Mouse (Mus musculus) gastrocnemius, adult 2 months (tissue): Measurements from ENCODE around the gene Elmsan1. TPM values are rescaled to one million over a fixed set of nuclear protein-coding genes. Genes with fewer than 3 reads are reported as not detected.
"Not testable (repeated sequence)": the region's sequence is repeated elsewhere in the genome, so short reads cannot be mapped to it uniquely, and the experiment has no call there.

Experiments
- DNase-seq: peaks from one replicate; pipeline ENCODE4 v3.0.0; 2022
- H3K27ac ChIP-seq: fragments of 200-600 bp; 2 replicates; pipeline ENCODE4 v1.8.1; 2022; ENCODE audit warnings: mild to moderate bottlenecking
- H3K4me3 ChIP-seq: fragments of 200-600 bp; 2 replicates; pipeline ENCODE4 v1.8.1; 2022; ENCODE audit warnings: mild to moderate bottlenecking, moderate library complexity
- CTCF ChIP-seq: fragments of 200-600 bp; IDR thresholded peaks from 2 replicates; pipeline ENCODE4 v1.8.1; 2022; ENCODE audit warnings: antibody characterized with exemption, mild to moderate bottlenecking, moderate library complexity
- intact Hi-C: fragments of 180-260 bp; cut with DNase I; formaldehyde crosslinking; loops from one replicate; pipeline ENCODE4 v1.15.1; 2025
- long read RNA-seq, 2 experiments: library from polyadenylated mRNA; stranded (forward); transcript quantifications; one replicate each; pipeline ENCODE4 v2.0.0; 2021
- total RNA-seq, 2 experiments: library from RNA; stranded (reverse); gene quantifications; 2 replicates each; pipeline ENCODE4 v1.2.3; 2021

The Elmsan1 gene
- 10 to 100 TPM; 10.2 to 11.9 TPM for total RNA-seq
- long read RNA-seq, experiment 1, partial matches to known transcripts: 3 of 4 reads
- long read RNA-seq, experiment 1, other reads (novel, unspliced or antisense): 1 of 4 reads
- long read RNA-seq, experiment 2, partial matches to known transcripts: 3 of 4 reads
- long read RNA-seq, experiment 2, other reads (novel, unspliced or antisense): 1 of 4 reads

- Histone ChIP-seq H3K27ac (peak within 1 kb of the TSS; percentile 94), H3K4me3 (peak within 1 kb of the TSS; percentile 92)
- intact Hi-C loops: loop anchor here (2.0 to 5.0 kb wide), 2 partner anchors 24 to 41 kb away; no protein-coding TSS in a partner anchor
- no peak for TF ChIP-seq CTCF
- DNase-seq: peak; percentile 91
These were observed at the start of gene Elmsan1 for GRCm38 (mm10) chr12:84218289-84219120. TSS of gene Elmsan1 (minus strand) at chr12:84218881.

DNA sequence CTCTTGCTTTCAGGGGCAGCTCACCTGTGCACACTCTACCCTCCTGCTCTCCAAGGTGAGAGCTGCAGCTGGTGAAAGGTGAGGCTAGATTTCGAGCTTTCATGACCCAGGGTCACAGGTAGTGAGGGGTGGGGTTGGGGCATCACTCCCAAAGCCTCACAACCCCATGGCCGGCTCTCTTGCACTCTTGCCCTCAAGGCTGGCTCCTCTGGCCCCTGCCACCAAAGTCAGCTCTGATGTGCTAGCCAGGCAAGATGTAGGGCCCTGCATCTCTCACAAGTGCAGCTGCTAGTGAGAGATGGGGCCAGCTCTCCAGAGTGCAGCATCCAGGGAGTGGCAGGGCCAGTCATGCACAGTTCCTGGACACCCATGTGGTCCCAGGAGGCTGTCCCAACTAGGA is 48.6 kb upstream of the Elmsan1 start:
- intact Hi-C loops: no loop called here
- no peak for DNase-seq
- TF ChIP-seq CTCF: no peak
- Histone ChIP-seq H3K27ac (no peak overlapping the region), H3K4me3 (no peak overlapping the region)

DNA sequence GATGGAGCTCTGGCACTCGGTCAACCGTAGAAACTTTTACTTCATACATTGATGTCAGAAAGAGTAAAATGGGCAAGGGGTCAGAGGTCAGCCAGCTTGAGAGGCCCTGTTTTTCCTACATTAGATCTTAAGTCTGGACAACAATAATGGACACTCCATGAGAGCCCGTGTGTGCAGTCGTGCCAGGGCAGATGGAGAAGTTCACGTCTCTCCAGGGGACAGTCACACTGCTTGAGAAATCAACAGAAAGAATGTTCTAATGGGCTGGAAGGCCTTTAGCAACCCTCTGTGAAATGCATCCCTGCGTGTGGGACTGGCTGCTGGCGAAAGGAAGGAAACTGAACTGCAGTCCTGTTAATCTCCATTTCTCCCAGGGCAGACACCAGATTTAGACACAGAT is 41.7 kb upstream of the Elmsan1 start:
- DNase-seq: no peak
- intact Hi-C loops: no loop called here
- Histone ChIP-seq H3K4me3 (no peak overlapping the region), H3K27ac (no peak overlapping the region)
- TF ChIP-seq CTCF: no peak

DNA sequence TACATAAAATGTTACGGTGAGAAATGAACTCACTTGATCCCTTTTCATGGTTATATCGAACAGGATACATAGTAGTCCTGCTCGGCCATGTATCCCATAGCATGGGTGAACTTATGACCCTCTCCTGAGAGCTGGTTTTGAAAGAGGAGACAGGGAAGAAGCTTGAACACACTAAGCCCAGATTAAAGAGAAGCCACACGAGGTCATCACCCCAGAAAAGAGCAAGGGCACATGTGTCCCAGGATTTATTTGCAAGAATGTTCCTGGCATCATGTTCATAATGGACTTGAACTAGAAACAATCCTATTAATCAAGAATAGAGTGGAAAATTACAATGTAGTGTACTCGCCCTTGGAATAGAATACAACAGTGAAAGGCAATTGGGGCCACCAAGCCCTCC is 36.2 kb upstream of the Elmsan1 start:
- no peak overlapping the region for H3K27ac ChIP-seq
- no peak for DNase-seq
- no peak for TF ChIP-seq CTCF
- intact Hi-C loops: no loop called here
- H3K4me3 ChIP-seq: no peak overlapping the region

DNA sequence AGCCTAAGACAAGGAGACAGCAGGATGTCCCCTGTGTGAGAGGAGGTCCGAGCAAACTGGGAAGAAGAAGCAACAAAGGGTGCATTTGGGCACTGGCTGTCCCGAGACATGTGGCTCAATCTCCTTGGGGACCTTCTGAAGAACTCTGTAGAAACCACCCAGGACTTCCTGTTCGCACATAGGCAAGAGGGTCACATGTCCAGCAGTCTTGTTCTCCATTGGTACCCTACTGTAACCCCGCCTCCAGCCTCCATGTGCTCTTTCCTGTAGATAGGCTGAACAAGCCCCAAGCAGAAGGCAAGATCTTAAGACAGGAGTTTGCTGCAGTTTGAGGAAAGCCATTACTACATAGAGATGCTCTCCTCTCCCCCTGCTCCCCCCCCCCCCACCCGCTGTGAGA is 34.1 kb upstream of the Elmsan1 start:
- no peak for DNase-seq
- no peak for TF ChIP-seq CTCF
- intact Hi-C loops: no loop called here
- Histone ChIP-seq H3K4me3 (no peak overlapping the region), H3K27ac (no peak overlapping the region)

GRCm38 (mm10) chr12:84249217-84249616 is 30.5 kb upstream of the Elmsan1 start:
- Histone ChIP-seq H3K4me3 (no peak overlapping the region), H3K27ac (no peak overlapping the region)
- intact Hi-C loops: loop anchor here (1.0 kb wide), 1 partner anchor 86 kb away; no protein-coding TSS in a partner anchor
- peak; percentile 99 for TF ChIP-seq CTCF
- peak; percentile 83 for DNase-seq

GRCm38 (mm10) chr12:84245683-84246082 is 27.0 kb upstream of the Elmsan1 start:
- H3K4me3 ChIP-seq: no peak overlapping the region
- TF ChIP-seq CTCF: no peak
- no peak for DNase-seq
- H3K27ac ChIP-seq: no peak overlapping the region
- intact Hi-C loops: no loop called here

- no peak for DNase-seq
- Histone ChIP-seq H3K27ac (no peak overlapping the region), H3K4me3 (no peak overlapping the region)
- no peak for TF ChIP-seq CTCF
- intact Hi-C loops: no loop called here
These were observed 24.5 kb upstream of the Elmsan1 start for GRCm38 (mm10) chr12:84243076-84243770.

DNA sequence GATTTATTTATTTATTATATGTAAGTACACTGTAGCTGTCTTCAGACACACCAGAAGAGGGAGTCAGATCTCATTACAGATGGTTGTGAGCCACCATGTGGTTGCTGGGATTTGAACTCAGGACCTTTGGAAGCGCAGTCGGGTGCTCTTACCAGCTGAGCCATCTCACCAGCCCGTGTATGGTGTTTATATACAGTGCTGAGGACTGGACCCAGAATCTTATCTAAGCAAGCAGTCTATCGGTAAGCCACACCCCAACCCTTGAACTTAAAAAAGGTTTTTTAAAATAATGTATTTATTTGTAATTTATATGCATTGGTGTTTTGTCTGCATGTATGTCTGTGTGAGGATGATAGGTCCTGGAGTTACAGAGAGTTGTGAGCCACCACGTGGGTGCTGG is 18.4 kb upstream of the Elmsan1 start:
- H3K4me3 ChIP-seq, H3K27ac ChIP-seq, DNase-seq, intact Hi-C loops: not testable (repeated sequence)

DNA sequence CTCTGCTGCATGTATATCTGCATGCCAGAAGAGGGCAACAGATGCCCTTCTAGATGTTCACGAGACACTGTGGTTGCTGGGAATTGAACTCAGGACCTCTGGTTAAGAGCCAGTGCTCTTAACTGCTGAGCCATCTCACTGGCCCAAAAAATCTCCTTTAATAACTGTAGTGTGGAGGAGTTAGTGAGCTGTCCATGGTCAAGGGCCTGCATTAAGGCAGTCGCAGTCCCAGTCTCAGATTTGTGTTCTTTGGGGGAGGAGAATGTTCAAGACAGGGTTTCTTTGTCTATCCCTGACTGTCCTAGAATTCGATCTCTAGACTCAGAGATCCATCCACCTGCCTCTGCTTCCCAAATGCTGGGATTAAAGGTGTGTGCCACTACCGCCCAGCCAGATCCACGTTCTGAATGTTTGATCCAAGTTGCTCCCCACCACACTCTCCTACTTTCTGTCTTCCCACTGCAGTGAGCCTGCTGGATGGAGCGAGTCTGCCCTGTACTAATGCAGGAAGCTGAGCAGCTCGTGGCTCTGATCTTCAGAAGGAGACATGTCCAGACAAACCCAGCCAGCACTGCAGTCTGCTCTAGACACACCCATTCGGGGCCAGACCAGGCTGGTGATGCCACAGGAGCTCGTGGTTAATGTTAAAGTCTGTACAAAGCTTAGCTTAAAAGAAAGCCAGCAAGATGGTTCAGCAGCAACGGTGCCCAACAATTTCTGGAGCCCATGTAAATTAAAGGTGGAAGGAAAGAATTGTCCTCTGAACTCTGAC is 17.5 kb upstream of the Elmsan1 start:
- Histone ChIP-seq H3K27ac (no peak overlapping the region), H3K4me3 (no peak overlapping the region)
- intact Hi-C loops: no loop called here
- TF ChIP-seq CTCF: no peak
- DNase-seq: no peak

- no peak for DNase-seq
- TF ChIP-seq CTCF: no peak
- Histone ChIP-seq H3K27ac (no peak overlapping the region), H3K4me3 (no peak overlapping the region)
- intact Hi-C loops: no loop called here
These were observed 16.9 kb upstream of the Elmsan1 start for GRCm38 (mm10) chr12:84235577-84235976.

- no peak for TF ChIP-seq CTCF
- DNase-seq: no peak
- no peak overlapping the region for H3K27ac ChIP-seq
- intact Hi-C loops: no loop called here
- no peak overlapping the region for H3K4me3 ChIP-seq
These were observed 14.9 kb upstream of the Elmsan1 start for GRCm38 (mm10) chr12:84233488-84234100.
